ENCODE assay signal across 13 mouse cellular contexts in the genomic region with DNA sequence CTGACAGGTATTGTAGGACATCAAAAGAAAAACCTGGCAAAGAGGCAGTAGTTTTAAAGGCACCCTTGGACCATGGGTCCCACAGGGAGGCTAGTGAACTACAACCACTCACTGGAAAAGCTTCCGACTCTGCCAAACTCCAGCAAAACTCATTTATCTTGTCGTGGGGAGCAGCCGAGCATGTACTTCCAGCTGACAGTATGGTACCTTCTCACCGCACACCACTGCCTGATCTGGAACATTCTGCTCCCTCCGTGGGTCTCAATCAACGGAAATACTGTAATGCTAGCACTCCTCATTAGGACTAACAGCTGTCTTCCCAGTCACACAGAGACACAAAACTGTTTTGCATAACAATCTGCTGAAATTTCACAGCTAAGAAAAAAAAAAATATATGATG. TPM values are rescaled to one million over a fixed set of nuclear protein-coding genes. Genes with fewer than 3 reads are reported as not detected.
A peak's percentile ranks its signal among the peaks of the same experiment; 100 is the strongest.
DNase-seq lines count a peak whose midpoint lies in the region; ATAC-seq and TF ChIP-seq lines count a peak whose summit lies in the region.
"Had no signal": no experiment of that assay in that cellular context is flagged by ENCODE, and none has a peak within 500 bp of the region (broad histone marks: within the 10 kb centered on the region; RNA-seq: fewer than 3 reads in every experiment).

No protein-coding gene starts in this region.

- peak; percentile 59; the same call in 1 of the 2 replicates for ATAC-seq in forebrain, embryonic 13.5 days
- no peak for ATAC-seq in forebrain, postnatal 0 days
- peak; percentile 33; the same call in 1 of the 2 replicates for ATAC-seq in lung, embryonic 14.5 days (ENCODE audit: insufficient read depth)
- ATAC-seq in hindbrain, postnatal 0 days = peak; percentile 76
- ATAC-seq in neural tube, embryonic 12.5 days (ENCODE audit: low FRiP score, low read depth) = peak; percentile 73

- H3K36me3 ChIP-seq in forebrain, embryonic 13.5 days (ENCODE audit: poor library complexity, severe bottlenecking) = peaks cover 36% of the 10 kb centered on the region
- peaks cover 20% of the 10 kb centered on the region for H3K36me3 ChIP-seq in forebrain, postnatal 0 days (ENCODE audit: insufficient read depth)
- peaks cover 39% of the 10 kb centered on the region for H3K36me3 ChIP-seq in lung, embryonic 14.5 days (ENCODE audit: insufficient read depth)
- peaks cover 21% of the 10 kb centered on the region for H3K36me3 ChIP-seq in hindbrain, postnatal 0 days (ENCODE audit: insufficient read depth, low read length)
- H3K36me3 ChIP-seq in neural tube, embryonic 12.5 days = peaks cover 25% of the 10 kb centered on the region

- H3K4me1 ChIP-seq in forebrain, embryonic 13.5 days = peaks cover 7% of the 10 kb centered on the region; the same call in 1 of the 2 replicates
- H3K4me1 ChIP-seq in forebrain, postnatal 0 days (ENCODE audit: insufficient read depth) = no peaks in the 10 kb centered on the region
- H3K4me1 ChIP-seq in lung, embryonic 14.5 days (ENCODE audit: insufficient read depth) = no peaks in the 10 kb centered on the region; the same call in 1 of the 2 replicates
- no peaks in the 10 kb centered on the region for H3K4me1 ChIP-seq in hindbrain, postnatal 0 days (ENCODE audit: insufficient read depth, low read length)
- H3K4me1 ChIP-seq in neural tube, embryonic 12.5 days = peaks cover 7% of the 10 kb centered on the region; the same call in 1 of the 2 replicates
- H3K4me1 ChIP-seq: embryonic facial prominence, embryonic 13.5 days; heart, embryonic 15.5 days had no signal

- WGBS in forebrain, embryonic 13.5 days = 69% methylated on average over 6 of the region's 6 CpGs
- 46% methylated on average over 6 of the region's 6 CpGs for WGBS in forebrain, postnatal 0 days
- WGBS in lung, embryonic 14.5 days = 34% methylated on average over 6 of the region's 6 CpGs
- 23% methylated on average over 6 of the region's 6 CpGs for WGBS in hindbrain, postnatal 0 days
- WGBS in neural tube, embryonic 12.5 days = 32% methylated on average over 6 of the region's 6 CpGs

- no peak for TF ChIP-seq CTCF in forebrain, postnatal 0 days (IDR thresholded peaks at IDR 0.05; ENCODE audit: low read depth)
- no peak for TF ChIP-seq CTCF in lung, embryonic 14.5 days (IDR thresholded peaks at IDR 0.05; ENCODE audit: low read depth)
- TF ChIP-seq CTCF in hindbrain, postnatal 0 days (IDR thresholded peaks at IDR 0.05; ENCODE audit: low read depth) = no peak

- no peak overlapping the region for H3K4me2 ChIP-seq in forebrain, embryonic 13.5 days
- no peak overlapping the region for H3K4me2 ChIP-seq in forebrain, postnatal 0 days (ENCODE audit: low read depth)
- H3K4me2 ChIP-seq in lung, embryonic 14.5 days = no peak overlapping the region
- H3K4me2 ChIP-seq in hindbrain, postnatal 0 days (ENCODE audit: low read depth, low read length) = no peak overlapping the region
- no peak overlapping the region for H3K4me2 ChIP-seq in neural tube, embryonic 12.5 days (replicated peaks)
- H3K4me2 ChIP-seq: embryonic facial prominence, embryonic 13.5 days; heart, embryonic 15.5 days had no signal

- intact Hi-C loops in left cerebral cortex, postnatal 36 days (cut with DNase I) = no loop called here

- no peak for DNase-seq in forebrain, postnatal 0 days
- peak; percentile 32 for DNase-seq in lung, embryonic 14.5 days
- DNase-seq in lung, adult 18-20 months = no peak
- peak; percentile 78 for DNase-seq in hindbrain, postnatal 0 days (ENCODE audit: low spot score)
- no peak for DNase-seq in cerebellum, adult 8-10 months
- DNase-seq in left cerebral cortex, postnatal 36 days (ENCODE audit: low spot score in 2 of 2) = no peak
- DNase-seq: gastrocnemius, adult 2 months; right cerebral cortex, adult 18-20 months had no signal

- no peak overlapping the region for H3K9ac ChIP-seq in forebrain, embryonic 13.5 days
- H3K9ac ChIP-seq in forebrain, postnatal 0 days = no peak overlapping the region
- no peak overlapping the region for H3K9ac ChIP-seq in lung, embryonic 14.5 days
- H3K9ac ChIP-seq in hindbrain, postnatal 0 days (replicated peaks; ENCODE audit: low read length) = no peak overlapping the region
- no peak overlapping the region for H3K9ac ChIP-seq in neural tube, embryonic 12.5 days
- H3K9ac ChIP-seq: embryonic facial prominence, embryonic 13.5 days; heart, embryonic 15.5 days had no signal

- H3K9me3 ChIP-seq in forebrain, embryonic 13.5 days (replicated peaks) = no peaks in the 10 kb centered on the region
- no peaks in the 10 kb centered on the region for H3K9me3 ChIP-seq in forebrain, postnatal 0 days (ENCODE audit: low read length)
- no peaks in the 10 kb centered on the region for H3K9me3 ChIP-seq in lung, embryonic 14.5 days (ENCODE audit: low read depth, low read length)
- H3K9me3 ChIP-seq in hindbrain, postnatal 0 days (ENCODE audit: low read length) = no peaks in the 10 kb centered on the region
- no peaks in the 10 kb centered on the region for H3K9me3 ChIP-seq in neural tube, embryonic 12.5 days
- H3K9me3 ChIP-seq: embryonic facial prominence, embryonic 13.5 days; G1E; heart, embryonic 15.5 days had no signal

- no peaks in the 10 kb centered on the region for H3K27me3 ChIP-seq in forebrain, embryonic 13.5 days
- no peaks in the 10 kb centered on the region for H3K27me3 ChIP-seq in forebrain, postnatal 0 days (ENCODE audit: insufficient read depth, low read length)
- H3K27me3 ChIP-seq in lung, embryonic 14.5 days (ENCODE audit: insufficient read depth, low read length) = no peaks in the 10 kb centered on the region
- no peaks in the 10 kb centered on the region for H3K27me3 ChIP-seq in hindbrain, postnatal 0 days (ENCODE audit: insufficient read depth, low read length)
- no peaks in the 10 kb centered on the region for H3K27me3 ChIP-seq in neural tube, embryonic 12.5 days (replicated peaks)
- H3K27me3 ChIP-seq: embryonic facial prominence, embryonic 13.5 days; heart, embryonic 15.5 days had no signal

- no peak overlapping the region for H3K4me3 ChIP-seq in forebrain, embryonic 13.5 days
- no peak overlapping the region for H3K4me3 ChIP-seq in forebrain, postnatal 0 days (ENCODE audit: low read depth, low read length)
- H3K4me3 ChIP-seq in lung, embryonic 14.5 days (ENCODE audit: low read depth, low read length) = no peak overlapping the region
- H3K4me3 ChIP-seq in hindbrain, postnatal 0 days (ENCODE audit: low read length) = no peak overlapping the region
- H3K4me3 ChIP-seq in neural tube, embryonic 12.5 days = no peak overlapping the region
- H3K4me3 ChIP-seq: embryonic facial prominence, embryonic 13.5 days; gastrocnemius, adult 2 months; heart, embryonic 15.5 days had no signal

- H3K27ac ChIP-seq in forebrain, embryonic 13.5 days = peak overlapping the region; percentile 25; the same call in 1 of the 2 replicates
- H3K27ac ChIP-seq in forebrain, postnatal 0 days (ENCODE audit: low read depth, low read length) = no peak overlapping the region
- H3K27ac ChIP-seq in lung, embryonic 14.5 days (ENCODE audit: low read depth) = no peak overlapping the region
- H3K27ac ChIP-seq in hindbrain, postnatal 0 days = peak overlapping the region; percentile 70
- H3K27ac ChIP-seq in neural tube, embryonic 12.5 days = no peak overlapping the region
- H3K27ac ChIP-seq: embryonic facial prominence, embryonic 13.5 days; gastrocnemius, adult 2 months; heart, embryonic 15.5 days had no signal

RNA-seq across cellular contexts. Expression of a gene that starts 48.6 kb away (rescaled TPM):
- 43.4 and 46.0 TPM in 2 replicates for polyA plus RNA-seq in forebrain, embryonic 13.5 days (2015; fragmentation: Nextera tagmentation; extraction: Ambion mirVana)
- 57.8 and 75.9 TPM in 2 replicates for total RNA-seq in forebrain, postnatal 0 days (2014; rRNA removed)
- 25.7 and 32.5 TPM in 2 replicates for polyA plus RNA-seq in forebrain, postnatal 0 days (2015; fragmentation: Nextera tagmentation; extraction: Ambion mirVana)
- polyA plus RNA-seq in lung, embryonic 14.5 days (2014; fragmentation: Nextera tagmentation; extraction: Ambion mirVana) = 23.4 and 24.4 TPM in 2 replicates
- total RNA-seq in hindbrain, postnatal 0 days (2014; rRNA removed) = 58.8 and 60.7 TPM in 2 replicates
- 36.9 and 38.3 TPM in 2 replicates for polyA plus RNA-seq in hindbrain, postnatal 0 days (2015; fragmentation: Nextera tagmentation; extraction: Ambion mirVana)
- polyA plus RNA-seq in neural tube, embryonic 12.5 days (2016; fragmentation: Nextera tagmentation; extraction: Ambion mirVana) = 52.8 and 53.1 TPM in 2 replicates
- total RNA-seq in left cerebral cortex, postnatal 36 days (2021) = 100 to 1,000 TPM; 104 TPM

Comparison
In these comparisons a context has a peak if more than half of its experiments do, and no peak if none do; other contexts are left out.
1. H3K27ac ChIP-seq: peak in forebrain, embryonic 13.5 days (single experiment) and hindbrain, postnatal 0 days (single experiment); none in forebrain, postnatal 0 days (single experiment), lung, embryonic 14.5 days (single experiment) and neural tube, embryonic 12.5 days (single experiment).
2. DNase-seq: peak in lung, embryonic 14.5 days (single experiment) and hindbrain, postnatal 0 days (single experiment); none in forebrain, postnatal 0 days (single experiment), lung, adult 18-20 months (0 of 2), cerebellum, adult 8-10 months (single experiment) and left cerebral cortex, postnatal 36 days (0 of 2).